21 mouse cellular contexts compared by ENCODE assay signal in the genomic region with DNA sequence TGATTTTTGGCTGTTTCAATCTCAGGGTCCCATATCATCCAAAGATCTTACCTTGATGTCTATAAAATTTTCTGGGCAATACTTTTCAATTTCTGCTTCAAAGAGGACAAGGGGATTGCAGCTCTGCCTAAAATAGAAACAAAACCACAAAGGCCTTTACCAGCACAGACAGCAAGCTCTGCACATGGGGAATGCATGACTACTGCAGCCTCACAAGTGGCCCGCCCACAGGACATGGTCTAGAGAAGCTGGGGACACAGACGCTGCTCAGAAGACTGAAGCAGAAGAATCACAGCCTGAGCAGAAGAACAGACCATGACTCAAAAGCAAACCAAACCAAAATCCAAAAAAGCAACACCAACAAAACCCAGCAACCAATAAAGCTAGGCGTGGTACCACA.
"Had no signal": no experiment of that assay in that cellular context is flagged by ENCODE, and none has a peak within 500 bp of the region (broad histone marks: within the 10 kb centered on the region; RNA-seq: fewer than 3 reads in every experiment).

No protein-coding gene starts in this region.

- DNase-seq: kidney, adult 9 months; kidney, postnatal 14 days; kidney, postnatal 4 days; layer of hippocampus, postnatal 36 days; left cerebral cortex, postnatal 4 days; liver, postnatal 0 days; lung, embryonic 14.5 days; lung, postnatal 14 days; lung, postnatal 4 days; right cerebral cortex, adult 18-20 months; right cerebral cortex, postnatal 14 days; right cerebral cortex, postnatal 4 days; thymus, postnatal 25 days had no signal

- H3K27ac ChIP-seq: limb, embryonic 12.5 days; limb, embryonic 15.5 days; liver, embryonic 14.5 days; midbrain, embryonic 12.5 days; midbrain, embryonic 15.5 days; neural tube, embryonic 12.5 days; neural tube, embryonic 15.5 days; stomach, postnatal 0 days had no signal

- H3K4me3 ChIP-seq: limb, embryonic 12.5 days; limb, embryonic 15.5 days; midbrain, embryonic 12.5 days; midbrain, embryonic 15.5 days; neural tube, embryonic 12.5 days; neural tube, embryonic 15.5 days had no signal
